Mouse (Mus musculus) lung, adult 10 weeks (tissue): ENCODE measurements around the gene Vwa8. TPM values are rescaled to one million over a fixed set of nuclear protein-coding genes. Genes with fewer than 3 reads are reported as not detected.

Experiments
- polyA plus RNA-seq: library from polyadenylated mRNA; stranded (reverse); fragments of 350-450 nt; fragmentation: Illumina TruSeq; extraction: RNeasy Lipid Tissue Mini Kit (QIAGEN cat#74804); gene quantifications from one replicate; pipeline ENCODE4 v1.2.3, GENCODE M21; 2014; ENCODE audit warnings: low read depth, low replicate concordance; ENCODE audit not compliant: insufficient read depth

The Vwa8 gene
- polyA plus RNA-seq: 10.9 TPM

GRCm38 (mm10) chr14:78848941-78849911, at the start of gene Vwa8:
Vwa8 (plus strand) TSS chr14:78849052.

Other genes starting within 250 kb of the Vwa8 start
- gene Dgkh, start 116.3 kb upstream of the Vwa8 start, polyA plus RNA-seq: 2.7 TPM